Mouse (Mus musculus) splenic B cell, adult 2 months (primary cell): Measurements from ENCODE around the gene Styx.

Experiments used
- DNase-seq: peaks from one replicate; pipeline ENCODE4 v3.0.0-alpha.2; 2011; ENCODE audit warnings: low read depth, low spot score
- H3K27me3 ChIP-seq: 2 replicates; pipeline ENCODE4 v1.6.1; 2012; ENCODE audit warnings: mild to moderate bottlenecking, low read length, moderate library complexity, mixed read lengths; ENCODE audit not compliant: control insufficient read depth, poor library complexity, insufficient read depth, severe bottlenecking
- H3K36me3 ChIP-seq: 2 replicates; pipeline ENCODE4 v1.6.1; 2012; ENCODE audit warnings: mild to moderate bottlenecking, low read length, moderate library complexity, mixed read lengths; ENCODE audit not compliant: control insufficient read depth, poor library complexity, insufficient read depth, severe bottlenecking

The Styx gene

GRCm38 (mm10) chr14:45350931-45351859 is at the start of gene Styx:
Gene Styx, plus strand, starts transcription at chr14:45351093.
- DNase-seq, result peak; percentile 93
- H3K27me3 ChIP-seq, result no peaks in the 10 kb centered on the region
- H3K36me3 ChIP-seq, result peaks cover 3% of the 10 kb centered on the region

- DNase-seq, result no peak
- Histone ChIP-seq H3K27me3 (no peaks in the 10 kb centered on the region), H3K36me3 (peaks cover 1% of the 10 kb centered on the region; the same call in 1 of the 2 replicates)
Measured at GRCm38 (mm10) chr14:45303939-45304338, 47.0 kb upstream of the Styx start.

- H3K27me3 ChIP-seq, result no peaks in the 10 kb centered on the region
Measured at GRCm38 (mm10) chr14:45304389-45304788, 46.5 kb upstream of the Styx start.

DNA sequence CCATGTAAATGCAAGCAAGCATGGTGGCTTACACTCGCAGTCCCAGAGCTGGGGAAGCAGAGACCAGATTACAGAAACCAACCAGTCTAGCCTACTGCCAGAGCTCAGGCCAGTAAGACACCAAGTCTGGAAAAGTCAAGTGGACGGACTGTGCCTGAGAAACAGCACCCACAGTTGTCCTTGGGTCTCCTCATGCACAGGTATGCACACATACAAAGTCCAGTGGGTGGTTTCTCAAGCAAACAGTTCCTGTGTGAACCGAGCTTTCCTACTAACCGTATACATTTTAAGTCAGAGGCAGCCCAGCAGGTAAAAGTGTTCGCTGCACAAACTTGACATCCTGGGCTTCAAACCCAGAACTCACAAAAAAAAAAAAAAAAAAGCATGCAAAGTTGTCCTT is 45.0 kb upstream of the Styx start:
- no peak for DNase-seq
- Histone ChIP-seq H3K36me3 (peaks cover 1% of the 10 kb centered on the region; the same call in 1 of the 2 replicates), H3K27me3 (no peaks in the 10 kb centered on the region)

More at GRCm38 (mm10) chr14:45304389-45304788, 46.5 kb upstream of the Styx start:
- DNase-seq, result no peak
- H3K36me3 ChIP-seq, result peaks cover 1% of the 10 kb centered on the region; the same call in 1 of the 2 replicates

- H3K27me3 ChIP-seq, result no peaks in the 10 kb centered on the region
- no peak for DNase-seq
- H3K36me3 ChIP-seq, result peaks cover 1% of the 10 kb centered on the region; the same call in 1 of the 2 replicates
Measured at GRCm38 (mm10) chr14:45307630-45308328, 43.1 kb upstream of the Styx start.

GRCm38 (mm10) chr14:45309646-45310045 is 41.2 kb upstream of the Styx start:
- DNase-seq, result no peak
- no peaks in the 10 kb centered on the region for H3K27me3 ChIP-seq
- no peaks in the 10 kb centered on the region for H3K36me3 ChIP-seq

DNA sequence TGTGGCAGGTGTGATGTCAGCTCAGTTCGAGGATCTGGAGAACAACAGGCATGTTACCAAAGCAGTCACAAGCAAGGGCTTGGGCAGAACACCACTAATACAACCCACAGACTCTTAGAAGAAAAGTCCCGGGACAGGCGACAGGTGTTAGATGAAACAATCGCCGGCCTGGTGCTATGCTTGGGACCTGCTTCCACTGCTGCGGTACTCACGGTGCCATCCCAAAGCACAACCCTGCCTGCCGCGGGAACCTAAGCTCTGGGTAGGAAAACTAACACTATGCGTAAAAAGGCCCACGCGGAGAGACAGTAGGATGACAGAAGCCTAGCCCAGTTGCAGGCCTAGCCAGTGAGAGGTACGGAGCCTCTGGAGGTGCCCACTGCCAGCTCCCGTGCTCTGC is 40.8 kb upstream of the Styx start:
- DNase-seq, result no peak
- no peaks in the 10 kb centered on the region for H3K27me3 ChIP-seq
- H3K36me3 ChIP-seq, result no peaks in the 10 kb centered on the region

DNA sequence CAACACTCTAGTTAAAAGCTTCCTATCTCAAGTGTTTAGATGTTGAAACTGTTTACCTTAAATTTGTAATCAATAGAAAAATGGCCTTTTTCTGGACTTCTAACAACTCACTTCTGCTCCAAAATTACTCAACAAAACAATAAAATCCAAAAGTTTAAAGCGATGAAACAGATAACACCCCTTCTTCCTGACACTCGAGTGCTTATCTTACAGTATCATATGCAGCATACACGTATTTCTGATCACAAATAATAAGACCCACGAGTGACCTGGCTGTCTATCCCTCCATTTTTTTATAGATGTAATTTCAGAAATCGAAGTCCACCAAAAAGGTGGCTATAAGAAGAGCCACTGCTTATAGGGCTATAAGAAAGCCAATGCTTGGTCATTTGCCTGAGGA is 34.0 kb upstream of the Styx start:
- Histone ChIP-seq H3K27me3 (no peaks in the 10 kb centered on the region), H3K36me3 (no peaks in the 10 kb centered on the region)
- DNase-seq, result no peak

DNA sequence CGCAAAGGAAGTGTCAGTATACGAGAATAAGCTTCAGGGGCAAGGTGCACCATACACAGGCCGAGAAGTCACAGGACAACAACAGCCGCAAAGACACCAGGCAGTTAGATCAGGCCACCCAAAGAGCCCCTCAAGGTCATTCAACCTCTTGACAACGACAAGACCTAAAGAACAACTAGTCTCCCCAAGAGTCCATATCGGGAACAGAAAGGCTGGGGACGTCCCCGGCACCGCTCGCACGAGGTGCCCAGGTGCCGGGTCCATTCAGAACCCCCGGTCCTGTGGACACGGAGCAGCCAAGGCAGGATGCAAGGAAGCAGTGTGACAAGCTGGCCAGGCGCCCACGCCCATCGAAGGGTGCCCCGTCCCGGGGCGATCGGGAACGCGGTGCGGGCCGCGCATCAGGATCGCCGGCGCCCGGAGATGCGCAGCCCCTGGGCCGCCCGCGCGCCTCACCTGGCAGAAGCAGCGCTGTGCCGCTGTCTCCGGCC is 32.9 kb upstream of the Styx start:
- H3K36me3 ChIP-seq, result no peaks in the 10 kb centered on the region
- H3K27me3 ChIP-seq, result no peaks in the 10 kb centered on the region
- DNase-seq, result peak; percentile 36

GRCm38 (mm10) chr14:45318426-45319236 is 32.3 kb upstream of the Styx start, which contains the start of gene Ero1l:
Gene Ero1l, minus strand, starts transcription at chr14:45318771.
- H3K36me3 ChIP-seq, result no peaks in the 10 kb centered on the region
- no peaks in the 10 kb centered on the region for H3K27me3 ChIP-seq
- peak; percentile 80 for DNase-seq

GRCm38 (mm10) chr14:45319237-45319610 is 31.7 kb upstream of the Styx start:
- no peaks in the 10 kb centered on the region for H3K36me3 ChIP-seq
- DNase-seq, result no peak
- H3K27me3 ChIP-seq, result no peaks in the 10 kb centered on the region

DNA sequence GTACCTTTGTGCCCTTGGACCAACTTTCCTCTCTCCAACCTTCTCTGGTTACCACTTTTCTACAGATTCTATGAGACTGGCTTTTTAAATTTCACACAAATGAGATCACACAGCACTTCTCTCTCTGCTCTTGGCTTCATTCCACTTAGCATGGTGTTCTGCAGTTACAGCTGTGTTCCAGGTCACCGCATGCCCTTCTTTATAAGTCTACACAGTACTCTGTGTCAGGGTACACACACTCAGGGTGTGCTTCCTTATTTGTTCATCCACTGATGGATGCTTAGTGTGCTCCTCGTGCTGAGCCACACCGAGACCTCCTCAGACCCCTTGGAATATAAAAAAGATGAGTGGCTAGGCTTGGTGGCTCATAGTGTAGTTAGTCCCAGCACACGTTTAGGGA is 30.8 kb upstream of the Styx start:
- DNase-seq, result no peak
- no peaks in the 10 kb centered on the region for H3K36me3 ChIP-seq
- H3K27me3 ChIP-seq, result no peaks in the 10 kb centered on the region

DNA sequence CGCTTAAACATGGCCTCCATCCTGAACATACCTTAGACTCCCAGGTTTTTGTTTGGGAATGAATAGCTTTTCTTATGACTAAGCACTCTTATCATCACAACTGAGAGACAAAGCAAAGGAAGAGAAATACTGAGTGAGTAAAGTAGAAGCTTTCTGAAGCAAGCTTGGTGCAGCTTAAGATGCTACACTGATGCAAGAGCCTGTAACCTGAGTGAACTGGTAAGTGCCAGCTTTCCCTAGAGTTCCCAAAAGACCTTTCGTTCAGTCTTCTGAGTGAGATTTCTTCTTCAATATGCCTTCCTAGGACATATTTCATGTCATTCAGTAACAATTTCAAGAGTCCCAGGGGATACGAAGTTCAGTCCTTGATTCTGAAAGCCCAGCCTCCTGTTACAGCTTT is 29.8 kb upstream of the Styx start:
- Histone ChIP-seq H3K36me3 (no peaks in the 10 kb centered on the region), H3K27me3 (no peaks in the 10 kb centered on the region)
- no peak for DNase-seq

DNA sequence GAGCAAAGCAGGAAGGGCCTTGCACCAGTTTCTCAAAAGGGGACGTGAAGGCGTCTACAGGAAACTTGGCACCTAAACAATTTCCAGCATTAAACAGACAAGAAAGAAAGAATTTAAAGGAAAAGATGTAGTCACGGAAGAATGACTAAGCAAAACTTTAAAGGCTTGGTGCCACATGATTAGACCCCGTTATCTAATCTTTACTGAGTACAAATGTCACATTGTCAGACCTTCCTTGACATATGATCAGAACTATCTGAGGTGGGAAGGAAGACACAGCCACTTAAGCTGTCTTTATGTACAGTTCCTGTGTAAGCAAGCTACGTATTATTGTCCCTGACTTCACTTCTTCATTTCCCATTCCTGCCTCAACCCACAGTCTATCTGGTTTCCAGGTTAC is 29.3 kb upstream of the Styx start:
- DNase-seq, result no peak
- H3K36me3 ChIP-seq, result no peaks in the 10 kb centered on the region

More for the DNA sequence above, 29.3 kb upstream of the Styx start:
- no peaks in the 10 kb centered on the region for H3K27me3 ChIP-seq
